Mouse (Mus musculus): Measurements from ENCODE around the gene Fam104a.

Fam104a gene

DNA sequence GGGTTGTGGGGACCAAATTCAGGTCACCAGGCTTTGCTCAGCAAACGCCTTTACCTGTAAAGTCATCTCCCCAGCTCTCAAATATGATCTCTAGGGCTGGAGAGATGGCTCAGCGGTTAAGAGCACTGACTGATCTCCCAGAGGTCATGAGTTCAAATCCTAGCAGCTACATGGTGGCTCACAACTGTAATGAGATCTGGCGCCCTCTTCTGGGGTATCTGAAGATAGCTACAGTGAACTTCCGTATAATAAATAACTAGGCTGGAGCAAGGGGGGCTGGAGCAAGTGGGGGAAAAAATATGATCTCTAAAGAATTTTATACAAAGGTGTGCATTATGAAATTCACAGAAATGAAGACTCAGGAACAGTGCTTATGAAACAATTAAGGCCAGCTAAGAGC, 56.2 kb downstream of the Fam104a start:
- no peak for DNase-seq

DNA sequence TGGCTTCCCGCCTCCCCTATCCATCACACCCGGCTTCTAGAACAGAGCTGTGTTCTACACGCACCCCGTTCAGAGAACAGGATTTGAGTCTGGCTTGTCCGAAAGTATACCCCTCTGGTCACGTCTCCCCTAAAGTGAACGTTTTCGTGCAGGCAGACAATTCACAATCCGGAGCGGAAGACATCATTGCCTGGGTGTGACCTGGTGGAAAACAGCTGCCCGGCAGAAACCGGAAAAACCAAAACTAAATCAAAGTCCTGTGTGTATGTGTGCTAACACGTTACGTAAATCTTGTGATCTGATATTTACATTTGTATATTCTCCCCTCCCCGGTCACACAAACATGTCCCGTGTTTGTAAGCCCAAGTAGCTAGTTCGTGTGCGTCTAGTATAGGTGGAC, 58.5 kb downstream of the Fam104a start:
- no peak for DNase-seq

DNA sequence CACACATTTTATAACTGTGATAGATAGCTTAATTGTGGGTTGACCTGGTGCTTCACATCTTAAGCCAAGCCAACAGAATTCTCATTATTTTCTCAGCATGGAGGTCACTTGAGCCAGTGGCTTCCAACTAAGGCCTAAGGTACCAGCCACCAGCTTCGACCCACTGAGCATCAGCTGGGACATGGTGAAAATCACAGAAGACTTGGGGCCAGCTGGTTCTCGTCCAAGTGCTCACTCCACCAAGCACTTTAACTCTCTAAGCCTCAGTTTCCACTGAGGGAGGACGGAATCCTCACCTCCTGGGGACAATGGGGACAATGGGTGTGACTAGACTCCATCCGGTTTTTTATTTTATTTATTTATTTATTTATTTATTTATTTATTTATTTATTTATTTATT, 61.9 kb downstream of the Fam104a start:
- DNase-seq, result no peak

DNA sequence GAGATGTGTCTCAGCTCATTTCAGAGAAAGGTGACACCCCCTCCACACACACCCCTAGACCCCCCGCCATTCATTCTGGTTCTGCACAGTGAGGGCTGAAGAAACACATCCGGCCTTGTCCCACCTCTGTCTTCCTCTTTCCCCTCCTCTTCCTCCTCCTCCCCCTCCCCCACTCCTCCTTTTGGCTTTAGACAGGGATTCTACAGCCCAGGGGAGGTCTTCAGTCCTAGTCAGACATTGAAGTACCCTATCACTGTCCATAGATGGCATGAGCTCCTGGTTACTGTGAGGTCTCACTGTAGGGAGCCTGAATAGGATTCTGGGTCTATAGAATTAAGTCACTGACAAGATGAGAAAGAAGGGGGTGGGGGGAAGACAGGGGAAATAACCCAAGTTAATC, 63.0 kb downstream of the Fam104a start:
- DNase-seq, result no peak

DNA sequence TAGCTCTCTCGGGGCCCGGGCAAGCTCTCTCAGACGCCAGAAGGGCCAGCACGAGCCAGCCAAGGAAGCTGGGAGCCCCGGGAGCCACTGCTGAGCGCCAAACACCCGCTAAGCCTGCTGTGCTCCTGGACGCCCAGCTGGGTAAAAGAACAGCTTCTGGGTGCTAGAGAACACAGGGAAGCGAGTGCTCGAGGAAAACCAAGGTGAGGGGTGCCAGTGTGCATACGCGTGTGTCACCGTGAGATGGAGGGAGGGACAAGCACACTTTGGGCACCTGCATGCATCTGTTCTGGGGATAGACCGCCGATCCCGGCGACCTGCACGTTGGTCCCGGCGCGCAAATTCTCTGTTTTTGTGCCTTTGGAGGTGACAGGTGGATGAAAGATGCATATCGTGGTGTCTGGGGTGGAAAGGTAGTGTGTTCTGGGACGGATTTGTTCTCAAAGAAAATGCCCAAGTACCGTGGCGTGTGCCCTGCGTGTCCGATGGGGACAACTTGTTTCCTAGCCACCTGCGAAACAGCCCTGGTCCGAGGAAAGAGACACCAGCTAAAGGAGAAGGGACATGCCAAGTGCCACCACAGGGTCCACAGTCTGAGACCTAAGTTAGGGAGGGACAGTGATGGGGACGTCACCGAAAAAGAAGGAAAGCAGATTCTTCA, 64.4 kb downstream of the Fam104a start:
- no peak for DNase-seq

DNA sequence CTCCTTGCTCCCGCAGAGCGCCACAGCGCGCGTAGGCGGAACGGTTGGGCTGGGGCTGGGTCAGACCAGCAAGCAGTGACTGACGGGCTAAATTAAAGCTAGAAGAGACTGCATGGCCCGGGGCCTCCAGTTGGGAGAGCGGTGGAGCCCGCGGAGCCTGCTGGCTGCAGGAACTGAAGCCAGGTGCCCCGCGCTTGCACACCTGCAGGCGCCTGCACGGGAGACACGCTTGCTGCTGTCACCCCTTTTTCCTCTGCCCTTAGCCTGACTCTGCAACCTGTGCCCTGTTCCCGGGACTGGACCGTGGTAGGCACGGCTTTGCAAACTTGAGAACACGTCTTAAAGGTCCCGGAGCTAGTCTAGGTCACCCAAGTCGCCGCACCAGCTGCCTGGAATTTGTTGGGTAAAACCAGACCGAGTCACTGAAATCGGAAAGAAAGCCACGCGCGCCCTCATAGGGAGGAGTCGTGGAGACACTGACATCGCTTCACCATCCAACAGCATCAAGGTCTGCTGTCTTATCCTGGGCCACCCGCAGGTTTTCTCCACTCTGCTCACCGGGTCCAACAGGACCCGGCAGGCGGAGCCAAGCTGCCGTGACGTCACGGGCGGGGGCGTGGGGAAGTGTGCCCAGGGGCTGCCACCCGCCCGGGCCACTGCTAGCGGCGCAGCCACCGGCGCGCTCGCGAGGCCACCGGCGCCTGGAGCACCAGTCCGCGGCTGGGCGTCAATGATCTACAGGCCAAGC, 65.1 kb downstream of the Fam104a start, which contains the start of gene Sstr2:
Gene Sstr2, plus strand, starts transcription at position 671 of the 748 bp plus-strand sequence.
- peak; percentile 75 for DNase-seq

DNA sequence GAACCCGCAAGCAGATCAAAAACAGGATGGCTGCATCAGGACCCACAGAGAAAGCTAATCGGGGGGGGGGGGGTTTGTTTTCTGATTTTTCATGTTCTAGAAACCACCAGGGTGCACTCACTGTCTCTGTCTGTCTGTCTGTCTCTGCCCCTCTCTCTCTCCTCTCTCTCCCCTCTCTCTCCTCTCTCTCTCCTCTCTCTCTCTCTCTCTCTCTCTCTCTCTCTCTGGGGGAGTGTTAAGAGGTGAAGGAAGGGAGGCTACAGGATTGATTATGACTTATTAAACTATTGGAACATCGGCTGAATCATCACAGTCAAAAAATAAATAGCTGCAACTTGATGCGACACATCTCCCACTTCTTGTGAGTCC, 65.7 kb downstream of the Fam104a start:
- DNase-seq, result no peak

DNA sequence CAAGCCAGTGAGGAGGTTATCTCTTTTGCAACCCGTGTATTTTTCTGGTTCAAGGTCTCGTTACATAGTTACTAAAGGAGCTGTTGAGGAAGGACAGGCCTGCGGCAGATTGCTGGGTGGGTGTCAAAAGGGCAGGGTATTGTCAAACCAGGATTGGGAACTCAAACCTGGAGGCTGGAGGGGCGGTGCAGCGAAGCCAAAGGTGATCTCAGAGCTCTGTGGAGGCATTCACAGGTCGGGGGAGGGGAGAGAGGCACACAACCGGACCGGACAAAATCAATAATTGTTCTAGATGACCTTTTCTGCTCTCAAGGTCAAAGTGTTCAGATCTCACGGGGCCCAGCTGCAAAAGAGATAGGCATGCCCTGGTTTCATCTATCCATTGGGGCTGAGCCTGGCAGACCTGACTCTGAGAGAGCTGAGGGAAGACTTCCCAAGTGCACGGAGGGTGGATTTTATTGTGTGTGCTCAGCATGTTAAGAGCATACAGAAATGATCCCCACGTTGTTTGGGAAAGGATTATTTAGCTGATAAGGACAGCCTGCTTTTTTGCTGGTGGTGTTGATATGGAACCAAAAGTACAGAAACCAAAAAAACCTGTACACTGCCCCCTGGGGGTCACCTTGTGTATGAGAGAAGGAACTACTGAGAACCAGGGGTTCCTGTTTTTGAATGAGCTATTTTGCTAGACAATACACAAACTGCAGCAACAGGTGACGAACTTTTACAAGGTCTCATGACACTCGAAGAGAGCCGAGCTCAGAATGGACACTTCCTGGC, 66.6 kb downstream of the Fam104a start:
- DNase-seq, result peak; percentile 33

DNA sequence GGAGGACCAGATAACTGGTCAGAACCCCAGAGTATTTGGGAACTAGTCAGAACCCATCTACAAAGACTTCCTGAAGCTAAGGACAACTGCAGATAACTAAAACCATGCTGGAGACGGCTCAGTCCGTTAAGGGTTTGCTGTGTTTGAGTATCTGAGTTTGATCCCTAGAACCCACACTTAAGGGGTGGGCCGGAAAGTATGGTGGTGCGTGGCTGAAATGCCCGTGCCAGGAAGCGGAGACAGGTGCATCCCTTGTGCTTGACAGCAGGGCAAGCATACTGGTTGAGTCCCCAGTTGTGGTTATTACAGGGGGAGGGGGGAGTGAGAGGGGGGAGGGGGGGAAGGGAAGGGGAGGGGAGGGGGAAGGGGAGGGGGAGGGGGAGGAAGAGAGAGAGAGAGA, 69.5 kb downstream of the Fam104a start:
- DNase-seq, result no peak

DNA sequence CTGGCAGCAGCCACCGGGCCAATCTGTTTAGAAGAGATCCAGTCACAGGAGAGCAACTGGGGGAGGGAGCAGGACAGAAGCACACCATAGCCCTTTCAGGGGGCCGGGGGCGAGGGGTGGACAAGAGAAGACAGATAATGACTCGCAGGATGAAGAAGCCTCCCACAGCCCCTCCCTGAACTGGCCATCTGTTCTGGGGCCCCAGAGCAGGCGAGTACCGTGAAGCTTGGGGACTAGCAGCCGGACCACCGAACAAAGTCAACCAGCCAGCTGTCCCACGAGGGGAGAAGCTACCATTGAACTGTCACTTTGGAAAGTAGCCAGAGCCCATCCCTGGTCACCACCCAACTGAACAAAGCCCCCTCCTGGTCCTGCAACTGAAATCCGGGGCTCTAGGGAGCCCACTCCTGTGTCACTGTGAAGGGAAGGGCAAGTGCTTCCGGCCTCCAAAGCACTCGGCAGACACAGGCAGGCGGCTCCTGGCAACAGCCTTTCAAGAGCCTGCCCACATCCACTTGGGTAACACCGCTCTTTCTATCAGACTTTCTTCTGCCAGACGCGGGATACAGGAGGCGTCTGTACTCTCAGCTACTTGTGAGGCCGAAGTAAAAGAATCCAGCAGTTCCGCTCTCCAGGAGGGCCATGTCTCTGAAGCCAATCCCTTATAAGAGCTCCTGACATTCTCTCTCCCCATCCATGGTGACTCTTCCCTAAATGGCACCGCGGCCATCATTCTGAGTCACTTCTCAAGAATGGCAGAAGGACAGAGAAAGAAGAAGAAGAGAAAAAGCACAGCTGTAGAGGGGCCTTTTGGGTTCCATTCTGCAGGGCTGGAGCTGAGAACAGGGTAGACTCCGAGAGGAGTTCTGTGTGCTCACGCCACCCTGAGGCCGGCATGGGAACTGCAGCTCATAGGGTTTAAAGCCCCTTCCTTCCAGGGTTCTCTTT, 72.0 kb downstream of the Fam104a start:
- DNase-seq, result peak; percentile 42
